Mouse (Mus musculus) kidney, postnatal 14 days (tissue): ENCODE measurements around the gene Agr3.
A peak's percentile ranks its signal among the peaks of the same experiment; 100 is the strongest.

Experiments
- DNase-seq: peaks from one replicate; pipeline ENCODE4 v3.0.0; 2022; ENCODE audit warnings: mixed read lengths

Agr3 gene

DNA sequence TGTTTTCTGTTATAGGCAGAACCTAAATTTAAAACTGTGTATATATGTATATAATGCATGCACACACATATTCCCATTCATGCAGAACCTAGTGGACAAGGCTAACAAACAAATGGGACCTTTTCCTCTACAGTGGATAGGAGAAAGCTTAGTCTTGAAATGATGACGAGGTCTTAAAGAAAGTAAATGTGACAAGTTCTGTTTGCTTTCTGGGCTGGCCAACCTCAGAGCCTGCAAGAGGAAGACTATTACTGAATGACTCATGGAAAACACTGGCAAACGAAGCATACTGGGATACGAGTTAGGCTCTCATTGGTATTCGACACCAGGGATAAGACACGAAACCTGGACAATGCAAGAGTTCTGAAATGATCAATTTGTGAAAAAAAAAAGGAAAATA, 59.3 kb downstream of the Agr3 start:
- no peak for DNase-seq

DNA sequence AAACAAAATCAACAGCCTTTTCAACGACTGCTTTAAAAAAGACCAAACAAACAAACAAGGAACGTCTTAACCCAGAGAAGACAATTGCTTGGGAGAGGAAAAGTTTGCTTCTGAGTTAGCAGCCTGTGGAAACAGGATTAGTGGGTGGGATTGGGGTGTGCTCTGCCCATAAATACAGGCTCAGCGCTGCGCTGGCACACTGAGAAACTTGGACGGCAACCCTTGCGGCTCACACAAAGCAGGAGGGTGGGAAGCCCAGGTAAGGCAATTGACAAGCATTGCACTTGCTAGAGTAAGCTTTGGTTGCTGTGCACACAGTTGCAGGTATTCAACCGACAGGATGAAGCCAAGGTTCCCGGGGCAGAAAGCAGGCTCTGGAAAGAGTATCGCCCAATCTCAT, 67.3 kb downstream of the Agr3 start, which contains the start of gene Agr2:
Gene Agr2 (plus strand): TSS at position 197 of the 400 bp plus-strand sequence.
- DNase-seq: no peak

GRCm38 (mm10) chr12:35993583-35993982, 68.2 kb downstream of the Agr3 start:
- no peak for DNase-seq

DNA sequence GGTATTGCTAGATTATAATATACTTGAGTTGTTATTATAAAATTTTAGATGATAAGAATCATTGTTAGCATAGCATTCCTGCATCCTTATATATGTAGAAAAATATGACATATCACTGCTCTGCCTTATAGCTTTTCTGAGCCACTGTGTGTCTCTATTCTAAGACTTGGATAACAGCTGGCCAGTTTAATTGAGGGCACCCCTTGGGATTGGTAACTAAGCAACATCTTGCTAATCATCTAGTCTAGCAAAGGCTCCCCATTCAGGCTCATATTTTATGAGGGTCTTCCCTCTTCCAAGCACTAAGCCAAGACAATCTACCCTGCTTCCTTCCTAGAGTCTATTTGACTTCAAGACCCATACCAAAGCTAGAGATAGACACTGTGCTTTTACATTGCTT, 68.7 kb downstream of the Agr3 start:
- DNase-seq: no peak

- peak; percentile 39 for DNase-seq
These were observed 70.4 kb downstream of the Agr3 start for GRCm38 (mm10) chr12:35995799-35996198.
